28 mouse cellular contexts compared by ENCODE assay signal in the genomic region with DNA sequence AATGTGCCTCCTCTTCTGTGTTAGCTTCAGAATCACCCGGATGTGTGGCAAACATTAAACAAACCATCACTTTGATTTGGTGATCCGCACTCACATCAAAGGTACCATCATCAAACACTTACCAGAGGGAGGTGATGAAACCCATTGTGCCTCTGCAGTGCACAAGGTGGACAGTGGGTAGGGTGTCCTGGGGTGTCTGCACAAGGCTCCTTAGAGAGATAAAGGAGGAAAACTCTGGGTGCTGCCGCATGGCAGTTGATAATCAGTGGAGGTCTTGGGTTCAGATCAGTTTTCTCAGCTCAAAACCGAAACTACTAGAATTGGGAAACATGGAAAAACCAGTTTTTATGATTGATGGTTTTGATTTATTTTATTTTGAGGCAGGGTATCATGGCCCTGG. TPM values are rescaled to one million over a fixed set of nuclear protein-coding genes. Genes with fewer than 3 reads are reported as not detected.
A peak's percentile ranks its signal among the peaks of the same experiment; 100 is the strongest.
DNase-seq lines count a peak whose midpoint lies in the region; ATAC-seq and TF ChIP-seq lines count a peak whose summit lies in the region.
"Had no signal": no experiment of that assay in that cellular context is flagged by ENCODE, and none has a peak within 500 bp of the region (broad histone marks: within the 10 kb centered on the region; RNA-seq: fewer than 3 reads in every experiment).

No protein-coding gene starts in this region.

- no peak for DNase-seq in forebrain, embryonic 11.5 days (ENCODE audit: low spot score)
- no peak for DNase-seq in forebrain, embryonic 14.5 days (ENCODE audit: low spot score)
- no peak for DNase-seq in liver, embryonic 13.5 days
- DNase-seq in brain, embryonic 14.5 days (ENCODE audit: low read depth), result peak; percentile 18
- DNase-seq in naive thymus-derived CD4-positive, alpha-beta T cell, adult 2 months (ENCODE audit: low read depth), result peak; percentile 6
- no peak for DNase-seq in testis, postnatal 10 days (ENCODE audit: low spot score)
- DNase-seq: adrenal gland, adult 8-10 months; adrenal gland, postnatal 14 days; adrenal gland, postnatal 36 days; B cell, adult 2 months; cerebellum, adult 11 months; cerebellum, adult 18-20 months; cerebellum, adult 8-10 months; cerebellum, adult 9-11 months; cerebellum, postnatal 14 days; cerebellum, postnatal 36 days; embryo, embryonic 11 days; forebrain, postnatal 0 days had no signal

- TF ChIP-seq CTCF in brain, embryonic 14.5 days (IDR thresholded peaks at IDR 0.05; ENCODE audit: borderline replicate concordance, extremely low read depth, insufficient read depth, insufficient read length), result no peak

- H3K36me3 ChIP-seq in forebrain, embryonic 11.5 days (ENCODE audit: control insufficient read depth, insufficient read depth, low read length), result no peaks in the 10 kb centered on the region
- H3K36me3 ChIP-seq in forebrain, embryonic 14.5 days (ENCODE audit: control insufficient read depth, insufficient read depth, low read length), result no peaks in the 10 kb centered on the region; the same call in 1 of the 2 replicates
- H3K36me3 ChIP-seq in liver, embryonic 13.5 days, result no peaks in the 10 kb centered on the region
- no peaks in the 10 kb centered on the region for H3K36me3 ChIP-seq in liver, embryonic 12.5 days
- H3K36me3 ChIP-seq: embryonic facial prominence, embryonic 13.5 days; embryonic facial prominence, embryonic 15.5 days; forebrain, embryonic 12.5 days; forebrain, embryonic 15.5 days; G1E had no signal

- H3K9me3 ChIP-seq in forebrain, embryonic 11.5 days (ENCODE audit: control insufficient read depth, low read length), result no peaks in the 10 kb centered on the region
- H3K9me3 ChIP-seq in forebrain, embryonic 14.5 days (replicated peaks; ENCODE audit: control insufficient read depth, low read length), result no peaks in the 10 kb centered on the region
- no peaks in the 10 kb centered on the region for H3K9me3 ChIP-seq in liver, embryonic 13.5 days (replicated peaks)
- H3K9me3 ChIP-seq in liver, embryonic 12.5 days (replicated peaks), result no peaks in the 10 kb centered on the region
- H3K9me3 ChIP-seq: embryonic facial prominence, embryonic 13.5 days; embryonic facial prominence, embryonic 15.5 days; forebrain, embryonic 12.5 days; forebrain, embryonic 15.5 days; G1E had no signal

- H3K4me2 ChIP-seq in forebrain, embryonic 11.5 days (ENCODE audit: low read depth, low read length, severe bottlenecking), result no peak overlapping the region
- H3K4me2 ChIP-seq in forebrain, embryonic 14.5 days (ENCODE audit: low read length), result no peak overlapping the region
- no peak overlapping the region for H3K4me2 ChIP-seq in liver, embryonic 13.5 days
- H3K4me2 ChIP-seq in liver, embryonic 12.5 days, result no peak overlapping the region
- H3K4me2 ChIP-seq: embryonic facial prominence, embryonic 13.5 days; embryonic facial prominence, embryonic 15.5 days; forebrain, embryonic 12.5 days; forebrain, embryonic 15.5 days had no signal

- no peaks in the 10 kb centered on the region for H3K27me3 ChIP-seq in forebrain, embryonic 11.5 days (ENCODE audit: control insufficient read depth, insufficient read depth, low read length)
- no peaks in the 10 kb centered on the region for H3K27me3 ChIP-seq in forebrain, embryonic 14.5 days (replicated peaks; ENCODE audit: control insufficient read depth, insufficient read depth, low read length)
- H3K27me3 ChIP-seq in liver, embryonic 13.5 days, result no peaks in the 10 kb centered on the region
- no peaks in the 10 kb centered on the region for H3K27me3 ChIP-seq in liver, embryonic 12.5 days (replicated peaks)
- H3K27me3 ChIP-seq: CH12.LX; embryonic facial prominence, embryonic 13.5 days; embryonic facial prominence, embryonic 15.5 days; forebrain, embryonic 12.5 days; forebrain, embryonic 15.5 days; Patski had no signal

- 66% methylated on average over 4 of the region's 4 CpGs for WGBS in forebrain, embryonic 11.5 days
- 52% methylated on average over 4 of the region's 4 CpGs for WGBS in forebrain, embryonic 14.5 days
- WGBS in liver, embryonic 13.5 days (ENCODE audit: insufficient replicate concordance), result 68% methylated on average over 4 of the region's 4 CpGs
- 73% methylated on average over 4 of the region's 4 CpGs for WGBS in liver, embryonic 12.5 days (ENCODE audit: insufficient replicate concordance)

- no peak for TF ChIP-seq POLR2A in brain, embryonic 14.5 days (IDR thresholded peaks at IDR 0.05; ENCODE audit: borderline replicate concordance, extremely low read depth, insufficient read depth, insufficient read length, poor library complexity, severe bottlenecking)

- H3K27ac ChIP-seq in forebrain, embryonic 11.5 days (ENCODE audit: low read depth, low read length), result no peak overlapping the region
- no peak overlapping the region for H3K27ac ChIP-seq in forebrain, embryonic 14.5 days (ENCODE audit: low read depth, low read length)
- H3K27ac ChIP-seq in liver, embryonic 13.5 days, result no peak overlapping the region
- H3K27ac ChIP-seq in liver, embryonic 12.5 days, result no peak overlapping the region
- H3K27ac ChIP-seq: embryonic facial prominence, embryonic 13.5 days; embryonic facial prominence, embryonic 15.5 days; forebrain, embryonic 15.5 days had no signal

- no peak overlapping the region for H3K4me3 ChIP-seq in forebrain, embryonic 11.5 days (ENCODE audit: low read depth, low read length)
- no peak overlapping the region for H3K4me3 ChIP-seq in forebrain, embryonic 14.5 days (ENCODE audit: low read depth, low read length)
- H3K4me3 ChIP-seq in liver, embryonic 13.5 days (replicated peaks), result no peak overlapping the region
- H3K4me3 ChIP-seq in liver, embryonic 12.5 days, result no peak overlapping the region
- H3K4me3 ChIP-seq: embryonic facial prominence, embryonic 13.5 days; embryonic facial prominence, embryonic 15.5 days; forebrain, embryonic 12.5 days; forebrain, embryonic 15.5 days had no signal

- no peak overlapping the region for H3K9ac ChIP-seq in forebrain, embryonic 11.5 days (ENCODE audit: low read length)
- H3K9ac ChIP-seq in forebrain, embryonic 14.5 days (ENCODE audit: low read length), result no peak overlapping the region
- no peak overlapping the region for H3K9ac ChIP-seq in liver, embryonic 13.5 days
- H3K9ac ChIP-seq in liver, embryonic 12.5 days, result no peak overlapping the region
- H3K9ac ChIP-seq: embryonic facial prominence, embryonic 13.5 days; embryonic facial prominence, embryonic 15.5 days; forebrain, embryonic 12.5 days; forebrain, embryonic 15.5 days; forebrain, postnatal 0 days had no signal

- 0 out of 2 replicates have a peak, but pooled peaks have one; percentile 36 for ATAC-seq in forebrain, embryonic 11.5 days (replicated peaks; ENCODE audit: low FRiP score)
- no peak for ATAC-seq in forebrain, embryonic 14.5 days
- ATAC-seq in liver, embryonic 13.5 days (ENCODE audit: low read depth), result peak; percentile 74
- no peak for ATAC-seq in liver, embryonic 12.5 days
- ATAC-seq: activated CD4-positive, CD25-positive, alpha-beta regulatory T cell, adult 4 months; CD4-positive, CD25-positive, alpha-beta regulatory T cell, adult 4 months; forebrain, embryonic 15.5 days; forebrain, postnatal 0 days; Patski had no signal

- H3K4me1 ChIP-seq in forebrain, embryonic 11.5 days (replicated peaks; ENCODE audit: control insufficient read depth, insufficient read depth, low read length), result no peaks in the 10 kb centered on the region
- H3K4me1 ChIP-seq in forebrain, embryonic 14.5 days (ENCODE audit: control insufficient read depth, insufficient read depth, low read length), result no peaks in the 10 kb centered on the region
- H3K4me1 ChIP-seq in liver, embryonic 13.5 days (replicated peaks), result peaks cover 7% of the 10 kb centered on the region
- peaks cover 7% of the 10 kb centered on the region; the same call in 1 of the 2 replicates for H3K4me1 ChIP-seq in liver, embryonic 12.5 days
- H3K4me1 ChIP-seq: forebrain, embryonic 15.5 days had no signal

RNA-seq across cellular contexts. Expression of a gene that starts 54.1 kb away (rescaled TPM):
- 4.5 and 5.3 TPM in 2 replicates for polyA plus RNA-seq in forebrain, embryonic 11.5 days (2014; fragmentation: Nextera tagmentation; extraction: Ambion mirVana)
- polyA plus RNA-seq in forebrain, embryonic 14.5 days (2014; fragmentation: Nextera tagmentation; extraction: Ambion mirVana), result 11.6 and 13.8 TPM in 2 replicates
- 1.3 and 1.4 TPM in 2 replicates for polyA plus RNA-seq in liver, embryonic 13.5 days (2015; fragmentation: Nextera tagmentation; extraction: Ambion mirVana)
- 1.1 and 1.3 TPM in 2 replicates for polyA plus RNA-seq in liver, embryonic 12.5 days (2016; fragmentation: Nextera tagmentation; extraction: Ambion mirVana)
- polyA plus RNA-seq in brain, embryonic 14.5 days (2012; rRNA removed), result 17.0 and 24.3 TPM in 2 replicates

Comparison
In these comparisons a context has a peak if more than half of its experiments do, and no peak if none do; other contexts are left out.
1. ATAC-seq: peak in forebrain, embryonic 11.5 days (single experiment) and liver, embryonic 13.5 days (single experiment); none in forebrain, embryonic 14.5 days (single experiment) and liver, embryonic 12.5 days (single experiment).
2. DNase-seq: peak in brain, embryonic 14.5 days (single experiment) and naive thymus-derived CD4-positive, alpha-beta T cell, adult 2 months (single experiment); none in forebrain, embryonic 11.5 days (single experiment), forebrain, embryonic 14.5 days (single experiment), liver, embryonic 13.5 days (single experiment) and testis, postnatal 10 days (single experiment).